Mouse (Mus musculus) kidney, adult 2 months (tissue): Measurements from ENCODE around the gene Rassf5.

Experiments used
- CTCF ChIP-seq: fragments of 200-500 bp; conservative IDR thresholded peaks from 2 replicates; pipeline ENCODE4 v1.5.1; 2011; ENCODE audit warnings: low read depth, mild to moderate bottlenecking, control low read depth, low read length, moderate library complexity, mixed read lengths; ENCODE audit not compliant: insufficient read depth, insufficient read length
- POLR2A ChIP-seq: fragments of 200-500 bp; IDR thresholded peaks from one replicate; pipeline ENCODE4 v1.6.1; 2011; ENCODE audit warnings: low read depth, low read length, control low read depth

DNA sequence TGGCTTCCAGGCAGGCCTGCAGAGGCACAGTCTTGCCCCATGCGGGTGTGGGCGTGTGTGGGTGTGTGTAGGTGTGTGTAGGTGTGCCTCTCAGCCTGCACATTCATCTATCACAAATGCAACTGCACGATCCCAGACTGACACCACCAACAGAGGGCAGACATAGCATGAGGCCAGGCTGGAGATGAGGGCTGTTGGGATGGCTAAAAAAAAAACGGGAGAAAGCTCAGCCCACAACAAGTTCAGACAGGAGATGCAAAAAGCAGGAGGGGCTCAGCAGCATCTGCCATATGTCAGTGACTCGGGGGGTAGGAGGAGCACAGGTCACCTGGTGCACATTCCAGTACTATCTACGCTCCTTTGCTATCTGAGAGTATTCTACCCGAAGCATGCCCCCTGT is 16.8 kb downstream of the Rassf5 start:
- TF ChIP-seq POLR2A, result no peak
- TF ChIP-seq CTCF, result peak; percentile 50
